Mouse (Mus musculus) stomach, embryonic 15.5 days (tissue): ENCODE results near the gene Fbxo31. TPM values are rescaled to one million over a fixed set of nuclear protein-coding genes. Genes with fewer than 3 reads are reported as not detected.

ENCODE experiments used
- ATAC-seq: fragments of 200-750 bp; cut with Nextera tagmentation; 2 replicates; pipeline ENCODE4 v1.8.0; 2017; ENCODE audit warnings: low read depth, moderate number of reproducible peaks, moderate TSS enrichment; ENCODE audit not compliant: insufficient read depth, low FRiP score
- H3K27ac ChIP-seq: fragments of 300-500 bp; sonication (generic); 2 replicates; pipeline ENCODE4 v1.5.1; 2015; ENCODE audit warnings: mild to moderate bottlenecking, inconsistent platforms
- H3K27me3 ChIP-seq: fragments of 300-500 bp; sonication (generic); replicated peaks from 2 replicates; pipeline ENCODE4 v1.6.1; 2015; ENCODE audit warnings: inconsistent platforms
- H3K36me3 ChIP-seq: fragments of 300-500 bp; sonication (generic); 2 replicates; pipeline ENCODE4 v1.6.1; 2015; ENCODE audit warnings: inconsistent platforms
- H3K4me1 ChIP-seq: fragments of 300-500 bp; sonication (generic); 2 replicates; pipeline ENCODE4 v1.6.1; 2015; ENCODE audit warnings: inconsistent platforms
- H3K4me2 ChIP-seq: fragments of 300-500 bp; sonication (generic); 2 replicates; pipeline ENCODE4 v1.6.1; 2015; ENCODE audit warnings: mild to moderate bottlenecking, inconsistent platforms
- H3K4me3 ChIP-seq: fragments of 300-500 bp; sonication (generic); replicated peaks from 2 replicates; pipeline ENCODE4 v1.5.1; 2015; ENCODE audit warnings: inconsistent platforms
- H3K9ac ChIP-seq: fragments of 300-500 bp; sonication (generic); 2 replicates; pipeline ENCODE4 v1.6.1; 2015; ENCODE audit warnings: inconsistent platforms
- H3K9me3 ChIP-seq: fragments of 300-500 bp; sonication (generic); 2 replicates; pipeline ENCODE4 v1.6.1; 2016; ENCODE audit warnings: inconsistent platforms
- WGBS: fragments of 180-500 bp; shearing (Covaris S2); methylation state at CpG from one replicate; pipeline ENCODE4 v1.1.7; 2015; 5-methylcytosine and 5-hydroxymethylcytosine counted together
- polyA plus RNA-seq: library from polyadenylated mRNA; unstranded; fragments of >200 nt; fragmentation: Nextera tagmentation; extraction: Ambion mirVana; gene quantifications from 2 replicates; pipeline ENCODE4 v1.2.1, GENCODE M21; 2015

Fbxo31 gene
- 15.8 and 16.3 TPM in 2 replicates for polyA plus RNA-seq

- H3K27me3 ChIP-seq = no peaks in the 10 kb centered on the region
- 2% methylated on average over 49 of the region's 63 CpGs for WGBS
Measured at GRCm38 (mm10) chr8:121578676-121579451, at the start of gene Fbxo31. Gene Fbxo31 (minus strand): TSS chr8:121578806.

GRCm38 (mm10) chr8:121623043-121623442 lies 44.4 kb upstream of the Fbxo31 start:
- no peak overlapping the region for H3K9ac ChIP-seq
- H3K27me3 ChIP-seq = no peaks in the 10 kb centered on the region
- ATAC-seq = no peak
- 85% methylated on average over 8 of the region's 8 CpGs for WGBS
- no peak overlapping the region for H3K4me3 ChIP-seq
- H3K4me1 ChIP-seq = peaks cover 28% of the 10 kb centered on the region
- no peaks in the 10 kb centered on the region for H3K9me3 ChIP-seq
- H3K36me3 ChIP-seq = peaks cover 5% of the 10 kb centered on the region
- H3K4me2 ChIP-seq = no peak overlapping the region
- H3K27ac ChIP-seq = no peak overlapping the region

More at GRCm38 (mm10) chr8:121578676-121579451, at the start of gene Fbxo31:
- ATAC-seq = peak; percentile 90
- Histone ChIP-seq H3K4me3 (peak within 1 kb of the TSS; percentile 74), H3K4me1 (peaks cover 25% of the 10 kb centered on the region), H3K4me2 (peak within 1 kb of the TSS; percentile 76), H3K27ac (peak within 1 kb of the TSS; percentile 63), H3K9me3 (no peaks in the 10 kb centered on the region), H3K36me3 (no peaks in the 10 kb centered on the region), H3K9ac (peak within 1 kb of the TSS; percentile 80)

- 71% methylated on average over 1 of the region's 1 CpGs for WGBS
- Histone ChIP-seq H3K4me1 (peaks cover 28% of the 10 kb centered on the region), H3K27me3 (no peaks in the 10 kb centered on the region), H3K4me3 (no peak overlapping the region), H3K9ac (no peak overlapping the region), H3K27ac (no peak overlapping the region), H3K9me3 (no peaks in the 10 kb centered on the region), H3K36me3 (peaks cover 8% of the 10 kb centered on the region; the same call in 1 of the 2 replicates), H3K4me2 (no peak overlapping the region)
- no peak for ATAC-seq
Measured at GRCm38 (mm10) chr8:121621879-121622278, 43.3 kb upstream of the Fbxo31 start.

GRCm38 (mm10) chr8:121620801-121621516 lies 42.4 kb upstream of the Fbxo31 start:
- Histone ChIP-seq H3K4me2 (no peak overlapping the region), H3K27ac (0 out of 2 replicates have a peak overlapping the region, but pooled peaks have one; percentile 9), H3K4me3 (no peak overlapping the region), H3K36me3 (peaks cover 6% of the 10 kb centered on the region; the same call in 1 of the 2 replicates), H3K27me3 (no peaks in the 10 kb centered on the region), H3K9me3 (no peaks in the 10 kb centered on the region), H3K9ac (no peak overlapping the region), H3K4me1 (peaks cover 28% of the 10 kb centered on the region)
- 74% methylated on average over 12 of the region's 12 CpGs for WGBS
- ATAC-seq = no peak

GRCm38 (mm10) chr8:121619401-121619995 lies 40.9 kb upstream of the Fbxo31 start:
- H3K27ac ChIP-seq = peak overlapping the region; percentile 13
- H3K27me3 ChIP-seq = no peaks in the 10 kb centered on the region
- no peak overlapping the region for H3K9ac ChIP-seq
- ATAC-seq = peak; percentile 28; the same call in 1 of the 2 replicates
- no peaks in the 10 kb centered on the region for H3K9me3 ChIP-seq
- 0 out of 2 replicates have a peak, but pooled peaks cover 5% of the 10 kb centered on the region for H3K36me3 ChIP-seq
- H3K4me1 ChIP-seq = peaks cover 24% of the 10 kb centered on the region
- 33% methylated on average over 7 of the region's 7 CpGs for WGBS
- no peak overlapping the region for H3K4me2 ChIP-seq
- H3K4me3 ChIP-seq = no peak overlapping the region

GRCm38 (mm10) chr8:121613419-121613818 lies 34.8 kb upstream of the Fbxo31 start:
- no peak overlapping the region for H3K9ac ChIP-seq
- no peak overlapping the region for H3K4me3 ChIP-seq
- ATAC-seq = no peak
- no peaks in the 10 kb centered on the region for H3K4me1 ChIP-seq
- H3K4me2 ChIP-seq = no peak overlapping the region
- no peaks in the 10 kb centered on the region for H3K27me3 ChIP-seq
- H3K9me3 ChIP-seq = no peaks in the 10 kb centered on the region
- H3K36me3 ChIP-seq = 0 out of 2 replicates have a peak, but pooled peaks cover 8% of the 10 kb centered on the region
- H3K27ac ChIP-seq = no peak overlapping the region

- Histone ChIP-seq H3K36me3 (peaks cover 32% of the 10 kb centered on the region), H3K4me2 (no peak overlapping the region), H3K4me1 (no peaks in the 10 kb centered on the region), H3K4me3 (no peak overlapping the region), H3K27me3 (no peaks in the 10 kb centered on the region), H3K9ac (no peak overlapping the region), H3K9me3 (no peaks in the 10 kb centered on the region), H3K27ac (no peak overlapping the region)
- no peak for ATAC-seq
- WGBS = 91% methylated on average over 11 of the region's 11 CpGs
Measured at GRCm38 (mm10) chr8:121609916-121610315, 31.3 kb upstream of the Fbxo31 start.

GRCm38 (mm10) chr8:121609251-121609650 lies 30.6 kb upstream of the Fbxo31 start:
- Histone ChIP-seq H3K4me2 (no peak overlapping the region), H3K4me3 (no peak overlapping the region), H3K27ac (no peak overlapping the region), H3K36me3 (peaks cover 39% of the 10 kb centered on the region), H3K4me1 (no peaks in the 10 kb centered on the region), H3K27me3 (no peaks in the 10 kb centered on the region), H3K9ac (no peak overlapping the region), H3K9me3 (no peaks in the 10 kb centered on the region)
- ATAC-seq = no peak
- WGBS = 87% methylated on average over 15 of the region's 15 CpGs

GRCm38 (mm10) chr8:121607661-121608060 lies 29.1 kb upstream of the Fbxo31 start:
- no peaks in the 10 kb centered on the region for H3K27me3 ChIP-seq
- WGBS = 82% methylated on average over 5 of the region's 5 CpGs
- no peak for ATAC-seq

GRCm38 (mm10) chr8:121603801-121604200 lies 25.2 kb upstream of the Fbxo31 start:
- Histone ChIP-seq H3K9ac (no peak overlapping the region), H3K9me3 (no peaks in the 10 kb centered on the region), H3K27ac (no peak overlapping the region), H3K4me1 (no peaks in the 10 kb centered on the region), H3K27me3 (no peaks in the 10 kb centered on the region), H3K36me3 (peaks cover 58% of the 10 kb centered on the region), H3K4me2 (no peak overlapping the region), H3K4me3 (no peak overlapping the region)
- ATAC-seq = no peak
- WGBS = 92% methylated on average over 12 of the region's 12 CpGs

More at GRCm38 (mm10) chr8:121607661-121608060, 29.1 kb upstream of the Fbxo31 start:
- no peaks in the 10 kb centered on the region for H3K4me1 ChIP-seq
- H3K4me3 ChIP-seq = no peak overlapping the region
- no peaks in the 10 kb centered on the region for H3K9me3 ChIP-seq
- no peak overlapping the region for H3K4me2 ChIP-seq
- no peak overlapping the region for H3K9ac ChIP-seq
- H3K27ac ChIP-seq = no peak overlapping the region
- H3K36me3 ChIP-seq = peaks cover 46% of the 10 kb centered on the region

GRCm38 (mm10) chr8:121602860-121603259 lies 24.3 kb upstream of the Fbxo31 start:
- no peak for ATAC-seq
- no peak overlapping the region for H3K27ac ChIP-seq
- no peak overlapping the region for H3K9ac ChIP-seq
- H3K9me3 ChIP-seq = no peaks in the 10 kb centered on the region
- H3K4me1 ChIP-seq = no peaks in the 10 kb centered on the region
- H3K4me3 ChIP-seq = no peak overlapping the region
- 15% methylated on average over 3 of the region's 3 CpGs for WGBS
- peaks cover 57% of the 10 kb centered on the region for H3K36me3 ChIP-seq
- H3K4me2 ChIP-seq = no peak overlapping the region
- H3K27me3 ChIP-seq = no peaks in the 10 kb centered on the region

- Histone ChIP-seq H3K9me3 (no peaks in the 10 kb centered on the region), H3K9ac (no peak overlapping the region), H3K27me3 (no peaks in the 10 kb centered on the region), H3K27ac (no peak overlapping the region), H3K4me2 (no peak overlapping the region), H3K36me3 (peaks cover 55% of the 10 kb centered on the region), H3K4me1 (no peaks in the 10 kb centered on the region), H3K4me3 (no peak overlapping the region)
- ATAC-seq = no peak
- 90% methylated on average over 12 of the region's 12 CpGs for WGBS
Measured at GRCm38 (mm10) chr8:121602411-121602810, 23.8 kb upstream of the Fbxo31 start.
